Mouse (Mus musculus) stomach, postnatal 0 days (tissue): Measurements from ENCODE around the gene Tnfsf11.

Source experiments
- CTCF ChIP-seq: IDR thresholded peaks from 2 replicates; pipeline ENCODE4 v1.5.1; 2016; ENCODE audit warnings: antibody characterized with exemption, low read depth, mild to moderate bottlenecking, moderate library complexity
- EP300 ChIP-seq: optimal IDR thresholded peaks from 2 replicates; pipeline ENCODE3; 2016; ENCODE audit warnings: antibody characterized with exemption

DNA sequence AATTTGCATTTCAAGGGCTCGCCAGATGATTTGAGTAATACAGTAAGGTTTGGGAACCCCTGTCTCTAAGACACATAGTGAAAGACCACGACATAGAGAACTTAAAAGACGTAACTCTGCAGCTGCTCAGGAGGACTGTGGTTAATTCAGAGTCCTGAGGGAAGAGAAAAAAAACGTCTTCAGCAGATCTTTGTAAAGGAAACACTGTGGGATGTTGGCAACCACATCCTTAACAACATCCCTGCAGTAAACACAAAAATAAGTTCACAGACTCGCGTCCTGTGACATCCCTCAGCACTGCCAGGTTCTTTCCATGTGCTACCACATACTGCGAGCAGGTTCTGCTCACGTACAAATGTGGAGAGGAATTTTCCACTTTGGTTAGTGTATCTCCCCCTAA lies 48.9 kb upstream of the Tnfsf11 start:
- TF ChIP-seq CTCF (no peak), EP300 (no peak)
